Mouse (Mus musculus) right cerebral cortex, postnatal 36 days (tissue): Measurements from ENCODE around the gene Aif1l.

Experiments
- DNase-seq, 2 experiments: peaks; one replicate each; pipeline ENCODE4 v3.0.0; 2022; ENCODE audit warnings: low spot score in 2 of 2, mixed read lengths in 1 of 2

Gene Aif1l

DNA sequence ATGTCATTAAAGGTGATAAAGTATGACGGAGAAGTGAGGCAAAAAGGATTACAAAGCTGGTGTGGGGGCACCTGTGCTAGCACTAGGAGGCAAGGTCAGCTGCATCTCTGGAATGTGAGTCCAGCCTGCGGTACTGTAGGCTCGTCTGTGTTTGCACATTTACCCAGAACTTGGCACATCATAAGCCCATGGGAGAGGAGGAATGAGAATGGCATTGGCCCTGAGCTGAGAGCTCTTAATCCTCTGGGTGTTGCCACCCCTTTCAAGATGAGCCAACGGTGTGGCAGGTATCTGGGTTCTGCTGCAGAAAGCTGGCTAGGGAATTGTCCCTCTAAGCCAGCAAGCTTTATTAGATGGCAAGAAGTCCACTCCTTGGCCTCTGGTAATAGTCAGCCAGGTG lies 69.8 kb downstream of the Aif1l start:
- DNase-seq, result no peak

GRCm38 (mm10) chr2:32020229-32020628 lies 70.3 kb downstream of the Aif1l start:
- DNase-seq, result no peak
